Mouse (Mus musculus) kidney, embryonic 16.5 days (tissue): ENCODE data around the gene Lrrc51. TPM values are rescaled to one million over a fixed set of nuclear protein-coding genes. Genes with fewer than 3 reads are reported as not detected.

Experiments
- ATAC-seq: fragments of 200-750 bp; cut with Nextera tagmentation; 2 replicates; pipeline ENCODE4 v1.8.0; 2017; ENCODE audit warnings: moderate TSS enrichment; ENCODE audit not compliant: low FRiP score, low TSS enrichment
- H3K27ac ChIP-seq: fragments of 300-500 bp; sonication (generic); 2 replicates; pipeline ENCODE4 v1.5.1; 2014; ENCODE audit warnings: low read length
- H3K27me3 ChIP-seq: fragments of 300-500 bp; sonication (generic); 2 replicates; pipeline ENCODE4 v1.6.1; 2014; ENCODE audit warnings: low read length, control low read depth, mixed read lengths; ENCODE audit not compliant: insufficient read depth
- H3K36me3 ChIP-seq: fragments of 300-500 bp; sonication (generic); 2 replicates; pipeline ENCODE4 v1.6.1; 2014; ENCODE audit warnings: low read length, control low read depth, mixed read lengths; ENCODE audit not compliant: insufficient read depth
- H3K4me1 ChIP-seq: fragments of 300-500 bp; sonication (generic); 2 replicates; pipeline ENCODE4 v1.6.1; 2014; ENCODE audit warnings: low read length, control low read depth, mixed read lengths; ENCODE audit not compliant: insufficient read depth
- H3K4me2 ChIP-seq: fragments of 300-500 bp; sonication (generic); replicated peaks from 2 replicates; pipeline ENCODE4 v1.6.1; 2014; ENCODE audit warnings: low read depth, low read length
- H3K4me3 ChIP-seq: fragments of 300-500 bp; sonication (generic); 2 replicates; pipeline ENCODE4 v1.5.1; 2014; ENCODE audit warnings: mild to moderate bottlenecking, low read length
- H3K9ac ChIP-seq: fragments of 300-500 bp; sonication (generic); replicated peaks from 2 replicates; pipeline ENCODE4 v1.6.1; 2014; ENCODE audit warnings: low read length
- H3K9me3 ChIP-seq: fragments of 300-500 bp; sonication (generic); 2 replicates; pipeline ENCODE4 v1.6.1; 2016; ENCODE audit warnings: low read length, control low read depth
- WGBS: fragments of 180-500 bp; shearing (Covaris S2); extraction: QIAGEN DNeasy Blood & Tissue Kit; methylation state at CpG from one replicate; pipeline ENCODE4 v1.1.7; 2014; 5-methylcytosine and 5-hydroxymethylcytosine counted together
- polyA plus RNA-seq: library from polyadenylated mRNA; unstranded; fragments of >200 nt; fragmentation: Nextera tagmentation; extraction: Ambion mirVana; gene quantifications from 2 replicates; pipeline ENCODE4 v1.2.1, GENCODE M21; 2015

The Lrrc51 gene
- polyA plus RNA-seq, 1 experiment from 2014 or later: 13.9 TPM

DNA sequence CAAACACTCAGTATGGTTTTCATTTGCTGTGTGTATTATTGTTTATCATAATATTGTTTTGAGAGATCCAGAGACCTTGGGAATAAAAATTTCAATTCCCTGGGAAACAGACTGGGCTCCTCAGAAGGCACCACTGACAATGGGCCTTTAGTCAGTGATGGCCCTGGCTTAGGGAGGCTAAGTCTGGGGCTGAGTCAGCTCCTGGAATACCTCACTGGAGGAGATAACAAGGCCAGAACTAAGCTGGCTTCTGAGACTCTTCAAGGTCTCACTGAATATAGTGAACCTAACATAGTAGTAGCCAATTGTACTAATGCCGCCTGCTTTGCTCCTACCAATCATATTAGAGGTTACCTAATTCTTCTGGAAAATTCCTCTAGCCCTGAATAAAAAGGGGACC lies 57.7 kb downstream of the Lrrc51 start:
- H3K4me3 ChIP-seq: no peak overlapping the region
- no peak for ATAC-seq
- WGBS: 97% methylated on average over 1 of the region's 1 CpGs
- no peak overlapping the region for H3K4me2 ChIP-seq
- no peaks in the 10 kb centered on the region for H3K4me1 ChIP-seq
- H3K36me3 ChIP-seq: no peaks in the 10 kb centered on the region
- no peaks in the 10 kb centered on the region for H3K27me3 ChIP-seq
- H3K9me3 ChIP-seq: no peaks in the 10 kb centered on the region
- H3K9ac ChIP-seq: no peak overlapping the region
- no peak overlapping the region for H3K27ac ChIP-seq

DNA sequence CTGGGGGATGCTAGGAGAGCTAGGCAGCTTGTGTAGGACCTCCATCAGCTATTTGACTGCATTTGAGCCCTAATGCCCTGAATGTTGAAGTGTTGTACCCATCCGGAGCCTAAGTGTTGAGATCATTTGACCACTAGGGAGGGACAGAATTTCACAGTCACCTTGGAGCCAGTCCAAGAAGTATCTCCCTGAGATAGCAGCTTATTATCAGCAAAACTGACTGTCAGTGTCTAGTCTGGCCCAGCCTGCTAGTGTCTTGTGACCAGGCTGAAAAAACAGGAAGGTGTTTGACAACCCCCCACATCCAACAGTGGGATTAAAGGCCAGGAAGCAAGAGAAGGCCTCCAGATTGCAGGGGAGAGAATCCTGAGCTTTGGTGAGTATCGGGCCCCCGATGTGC lies 62.4 kb downstream of the Lrrc51 start:
- Histone ChIP-seq H3K4me1 (peaks cover 18% of the 10 kb centered on the region), H3K9ac (no peak overlapping the region), H3K27ac (peak overlapping the region; percentile 72), H3K36me3 (no peaks in the 10 kb centered on the region), H3K4me3 (no peak overlapping the region), H3K9me3 (no peaks in the 10 kb centered on the region), H3K27me3 (no peaks in the 10 kb centered on the region), H3K4me2 (no peak overlapping the region)
- ATAC-seq: no peak
- 77% methylated on average over 3 of the region's 3 CpGs for WGBS

GRCm38 (mm10) chr7:101870629-101871028 lies 63.1 kb downstream of the Lrrc51 start, which contains the start of gene Folr1:
Folr1 (minus strand) TSS chr7:101870788.
- Histone ChIP-seq H3K4me2 (peak within 1 kb of the TSS; percentile 40), H3K9ac (peak within 1 kb of the TSS; percentile 42), H3K27me3 (no peaks in the 10 kb centered on the region), H3K36me3 (no peaks in the 10 kb centered on the region), H3K9me3 (no peaks in the 10 kb centered on the region), H3K4me3 (peak within 1 kb of the TSS; percentile 16), H3K27ac (peak within 1 kb of the TSS; percentile 80), H3K4me1 (peaks cover 18% of the 10 kb centered on the region)
- 46% methylated on average over 2 of the region's 2 CpGs for WGBS
- ATAC-seq: peak; percentile 78; the same call in 1 of the 2 replicates

DNA sequence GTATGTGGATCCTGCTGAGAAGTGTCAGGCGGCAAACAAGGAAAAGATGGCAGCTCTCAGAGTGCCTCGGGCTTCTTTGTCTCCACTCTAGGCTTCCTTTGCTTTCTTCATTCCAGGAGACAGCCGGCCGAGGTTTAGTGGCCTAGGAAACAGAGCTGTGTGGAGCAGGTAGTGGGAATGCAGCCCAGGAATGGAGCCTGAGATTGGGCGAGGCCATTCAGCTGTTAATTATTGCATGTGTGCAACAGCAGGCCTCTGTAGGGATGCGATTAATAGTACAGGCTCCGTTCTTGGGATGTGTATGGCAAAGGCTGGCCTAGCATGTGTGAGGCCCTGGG lies 64.6 kb downstream of the Lrrc51 start:
- Histone ChIP-seq H3K9me3 (no peaks in the 10 kb centered on the region), H3K27me3 (no peaks in the 10 kb centered on the region), H3K36me3 (no peaks in the 10 kb centered on the region), H3K27ac (peak overlapping the region; percentile 80), H3K4me1 (peaks cover 18% of the 10 kb centered on the region), H3K4me3 (peak overlapping the region; percentile 16), H3K9ac (no peak overlapping the region), H3K4me2 (peak overlapping the region; percentile 40)
- 71% methylated on average over 7 of the region's 7 CpGs for whole genome bisulfite sequencing
- peak; percentile 44; the same call in 1 of the 2 replicates for ATAC-seq

GRCm38 (mm10) chr7:101868241-101869162 lies 65.2 kb downstream of the Lrrc51 start:
- H3K4me1 ChIP-seq: peaks cover 18% of the 10 kb centered on the region
- 0 out of 2 replicates have a peak overlapping the region, but pooled peaks have one; percentile 9 for H3K9ac ChIP-seq
- no peaks in the 10 kb centered on the region for H3K36me3 ChIP-seq
- no peaks in the 10 kb centered on the region for H3K9me3 ChIP-seq
- peak overlapping the region; percentile 40 for H3K4me2 ChIP-seq
- H3K27ac ChIP-seq: peak overlapping the region; percentile 80
- WGBS: 44% methylated on average over 13 of the region's 13 CpGs
- ATAC-seq: peak; percentile 79
- no peaks in the 10 kb centered on the region for H3K27me3 ChIP-seq
- H3K4me3 ChIP-seq: peak overlapping the region; percentile 10; the same call in 1 of the 2 replicates

- ATAC-seq: no peak
- no peaks in the 10 kb centered on the region for H3K9me3 ChIP-seq
- H3K4me2 ChIP-seq: no peak overlapping the region
- H3K4me3 ChIP-seq: no peak overlapping the region
- H3K27me3 ChIP-seq: no peaks in the 10 kb centered on the region
- no peak overlapping the region for H3K27ac ChIP-seq
- no peaks in the 10 kb centered on the region for H3K36me3 ChIP-seq
- H3K4me1 ChIP-seq: peaks cover 18% of the 10 kb centered on the region
- 90% methylated on average over 4 of the region's 4 CpGs for WGBS
- H3K9ac ChIP-seq: no peak overlapping the region
Observed at GRCm38 (mm10) chr7:101867482-101867881, 66.2 kb downstream of the Lrrc51 start.

DNA sequence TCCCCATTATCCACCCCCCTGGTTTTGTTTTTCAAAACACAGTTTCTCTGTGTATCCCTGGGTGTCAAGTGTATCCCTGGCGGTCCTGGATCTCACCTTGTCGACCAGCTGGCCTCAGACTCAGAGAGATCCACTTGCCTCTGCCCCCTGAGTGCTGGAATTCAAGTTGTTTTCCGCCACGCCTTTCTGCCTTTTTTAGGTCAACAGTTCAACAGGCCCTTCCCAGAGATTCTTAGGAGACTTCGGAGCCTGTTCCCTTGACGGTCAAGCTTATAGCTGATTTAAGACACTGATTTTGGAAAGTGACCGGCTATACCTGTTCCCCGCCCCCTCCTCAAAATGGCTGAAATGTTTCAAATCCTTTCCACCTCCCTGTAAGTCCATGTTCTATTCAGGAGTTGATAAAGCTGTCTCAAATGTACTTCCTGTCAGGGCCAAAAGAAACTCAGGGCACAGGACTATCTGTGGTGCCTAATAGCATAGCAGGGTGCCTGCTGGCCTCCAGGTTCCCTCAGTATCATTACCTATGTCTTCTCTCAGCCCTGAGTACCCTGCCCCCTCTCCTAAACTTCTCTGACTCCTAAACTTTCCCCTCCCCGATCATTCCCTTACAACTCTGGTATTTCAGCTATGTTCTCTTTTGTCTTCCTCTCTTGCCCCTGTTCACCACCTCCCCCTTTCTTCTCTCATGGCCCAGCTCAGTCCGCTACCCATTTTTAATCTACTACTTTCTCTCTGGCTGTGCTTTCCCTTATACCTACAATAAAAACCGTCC lies 67.0 kb downstream of the Lrrc51 start:
- Histone ChIP-seq H3K27ac (no peak overlapping the region), H3K9me3 (no peaks in the 10 kb centered on the region), H3K36me3 (no peaks in the 10 kb centered on the region), H3K9ac (no peak overlapping the region), H3K4me3 (no peak overlapping the region), H3K27me3 (no peaks in the 10 kb centered on the region), H3K4me2 (no peak overlapping the region), H3K4me1 (peaks cover 18% of the 10 kb centered on the region)
- WGBS: 79% methylated on average over 11 of the region's 11 CpGs
- ATAC-seq: no peak

- no peak for ATAC-seq
- H3K36me3 ChIP-seq: no peaks in the 10 kb centered on the region
- no peak within 1 kb of the TSS for H3K27ac ChIP-seq
- no peak within 1 kb of the TSS for H3K9ac ChIP-seq
- WGBS: 67% methylated on average over 3 of the region's 3 CpGs
- no peaks in the 10 kb centered on the region for H3K9me3 ChIP-seq
- peaks cover 6% of the 10 kb centered on the region for H3K4me1 ChIP-seq
- no peaks in the 10 kb centered on the region for H3K27me3 ChIP-seq
- no peak within 1 kb of the TSS for H3K4me2 ChIP-seq
- no peak within 1 kb of the TSS for H3K4me3 ChIP-seq
Observed at GRCm38 (mm10) chr7:101863415-101863814, 70.3 kb downstream of the Lrrc51 start, which contains the start of gene Anapc15. Anapc15 (plus strand) TSS chr7:101863715.
